Mouse (Mus musculus) neural tube, postnatal 0 days (tissue): ENCODE results near the gene Mpst. TPM values are rescaled to one million over a fixed set of nuclear protein-coding genes. Genes with fewer than 3 reads are reported as not detected.

Experiments used
- polyA plus RNA-seq: library from polyadenylated mRNA; unstranded; fragments of >200 nt; fragmentation: Nextera tagmentation; extraction: Ambion mirVana; gene quantifications from 2 replicates; pipeline ENCODE4 v1.2.1, GENCODE M21; 2015

The Mpst gene
- 3.2 and 3.9 TPM in 2 replicates for polyA plus RNA-seq

GRCm38 (mm10) chr15:78406293-78406934 is at the start of gene Mpst:
Gene Mpst (plus strand): TSS chr15:78406416.

GRCm38 (mm10) chr15:78395478-78395962 is 10.7 kb upstream of the Mpst start, which contains the start of gene Tex33:
Gene Tex33 (minus strand): TSS chr15:78395912.

GRCm38 (mm10) chr15:78405517-78406211 is 552 bp upstream of the Mpst start, which contains the start of gene Tst:
Gene Tst (minus strand): TSS chr15:78405907.

GRCm38 (mm10) chr15:78428391-78429138 is 22.3 kb downstream of the Mpst start, which contains the start of gene Kctd17:
Gene Kctd17 (plus strand): TSS chr15:78428564.

Other genes with a start within 250 kb of the Mpst start
- gene Ift27, start 232.3 kb upstream of the Mpst start, polyA plus RNA-seq, result 111 and 113 TPM in 2 replicates
- 3.6 and 8.3 TPM in 2 replicates for gene Pvalb, start 200.0 kb upstream of the Mpst start, polyA plus RNA-seq
- gene Ncf4, start 161.6 kb upstream of the Mpst start, polyA plus RNA-seq, result 1.8 and 2.5 TPM in 2 replicates
- 0.13 and 0.24 TPM in 2 replicates for gene Csf2rb2, start 100.7 kb upstream of the Mpst start, polyA plus RNA-seq
- gene Csf2rb, start 80.7 kb upstream of the Mpst start, polyA plus RNA-seq, result 0.58 and 0.85 TPM in 2 replicates
- gene Tex33, start 10.5 kb upstream of the Mpst start, polyA plus RNA-seq, result 0.28 TPM in 1 of 2 replicates, not detected in the other
- 57.6 and 60.3 TPM in 2 replicates for gene Tst, start 509 bp upstream of the Mpst start, polyA plus RNA-seq
- 141 and 183 TPM in 2 replicates for gene Kctd17, start 22.1 kb downstream of the Mpst start, polyA plus RNA-seq
- 0.36 and 0.95 TPM in 2 replicates for gene Tmprss6, start 62.2 kb downstream of the Mpst start, polyA plus RNA-seq
- 0.14 and 0.46 TPM in 2 replicates for gene Il2rb, start 88.9 kb downstream of the Mpst start, polyA plus RNA-seq
- gene C1qtnf6, start 125.0 kb downstream of the Mpst start, polyA plus RNA-seq, result 10.6 and 11.2 TPM in 2 replicates
- gene Sstr3, start 138.3 kb downstream of the Mpst start, polyA plus RNA-seq, result 0.53 and 0.59 TPM in 2 replicates
- 8.4 and 12.3 TPM in 2 replicates for gene Rac2, start 166.4 kb downstream of the Mpst start, polyA plus RNA-seq
- gene Cyth4, start 190.6 kb downstream of the Mpst start, polyA plus RNA-seq, result 9.4 and 9.8 TPM in 2 replicates